Mouse (Mus musculus) liver, postnatal 0 days (tissue): ENCODE measurements around the gene Ifrd1. TPM values are rescaled to one million over a fixed set of nuclear protein-coding genes. Genes with fewer than 3 reads are reported as not detected.

Experiments
- ATAC-seq: fragments of 200-750 bp; cut with Nextera tagmentation; 2 replicates; pipeline ENCODE4 v1.8.0; 2017; ENCODE audit warnings: mild to moderate bottlenecking, moderate library complexity
- DNase-seq: peaks from one replicate; pipeline ENCODE4 v3.0.0-alpha.2; 2016
- H3K27ac ChIP-seq: fragments of 300-500 bp; sonication (generic); 2 replicates; pipeline ENCODE4 v1.5.1; 2014; ENCODE audit warnings: antibody characterized with exemption, moderate library complexity, mild to moderate bottlenecking, low read depth
- H3K27me3 ChIP-seq: fragments of 300-500 bp; sonication (generic); 2 replicates; pipeline ENCODE4 v1.6.1; 2014; ENCODE audit warnings: low read length, control low read depth, mixed read lengths; ENCODE audit not compliant: insufficient read depth
- H3K36me3 ChIP-seq: fragments of 300-500 bp; sonication (generic); replicated peaks from 2 replicates; pipeline ENCODE4 v1.6.1; 2014; ENCODE audit warnings: mild to moderate bottlenecking, control low read depth, low read length, moderate library complexity, mixed read lengths; ENCODE audit not compliant: insufficient read depth
- H3K4me1 ChIP-seq: fragments of 300-500 bp; sonication (generic); 2 replicates; pipeline ENCODE4 v1.6.1; 2014; ENCODE audit warnings: antibody characterized with exemption, mild to moderate bottlenecking, control low read depth; ENCODE audit not compliant: insufficient read depth
- H3K4me2 ChIP-seq: fragments of 300-500 bp; sonication (generic); 2 replicates; pipeline ENCODE4 v1.6.1; 2014; ENCODE audit warnings: low read depth, mild to moderate bottlenecking, low read length, moderate library complexity, mixed read lengths
- H3K4me3 ChIP-seq: fragments of 300-500 bp; sonication (generic); 2 replicates; pipeline ENCODE4 v1.5.1; 2014; ENCODE audit warnings: low read depth, low read length
- H3K9ac ChIP-seq: fragments of 300-500 bp; sonication (generic); replicated peaks from 2 replicates; pipeline ENCODE4 v1.6.1; 2014; ENCODE audit warnings: mild to moderate bottlenecking, moderate library complexity
- H3K9me3 ChIP-seq: fragments of 300-500 bp; sonication (generic); 2 replicates; pipeline ENCODE4 v1.6.1; 2016; ENCODE audit warnings: mild to moderate bottlenecking, control low read depth, low read length, mixed read lengths
- CTCF ChIP-seq: sonication (generic); IDR thresholded peaks from 2 replicates; pipeline ENCODE4 v1.5.1; 2016; ENCODE audit warnings: antibody characterized with exemption, low read depth
- EP300 ChIP-seq: IDR thresholded peaks from 2 replicates; pipeline ENCODE4 v1.6.1; 2016; ENCODE audit warnings: antibody characterized with exemption, low read depth, mild to moderate bottlenecking
- WGBS: fragments of 180-500 bp; shearing (Covaris S2); extraction: QIAGEN DNeasy Blood & Tissue Kit; methylation state at CpG from one replicate; pipeline ENCODE4 v1.1.7; 2014; ENCODE audit not compliant: insufficient replicate concordance; 5-methylcytosine and 5-hydroxymethylcytosine counted together
- microRNA counts: library from miRNA; unstranded; fragments of <30 nt; microRNA quantifications from one replicate; lab custom pipeline; 2015
- microRNA-seq: library from miRNA; unstranded; fragments of <30 nt; microRNA quantifications from one replicate; pipeline ENCODE4, GENCODE M21; 2016
- polyA plus RNA-seq: library from polyadenylated mRNA; unstranded; fragments of >200 nt; fragmentation: Nextera tagmentation; extraction: Ambion mirVana; gene quantifications from 2 replicates; pipeline ENCODE4 v1.2.1, GENCODE M21; 2015

The Ifrd1 gene
- polyA plus RNA-seq, 1 experiment from 2014 or later, result 47.1 TPM

DNA sequence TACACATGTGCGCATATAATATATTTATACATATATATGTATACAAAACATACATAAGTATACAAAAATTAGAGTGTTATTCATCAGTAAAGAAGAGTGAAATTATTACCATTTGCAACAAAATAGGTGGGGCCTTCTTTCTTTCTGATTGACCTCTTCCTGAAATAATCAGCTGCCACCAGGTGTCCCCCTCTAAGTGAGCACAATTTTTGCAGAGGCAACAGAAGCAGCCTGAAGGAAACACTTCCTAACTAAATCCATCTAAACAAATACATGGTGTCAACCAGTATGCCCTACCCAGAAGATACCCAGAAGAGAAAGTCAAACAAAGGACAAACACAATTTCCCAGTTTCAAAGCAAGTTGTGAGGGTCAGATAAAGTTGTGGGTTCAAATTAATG is 78.6 kb downstream of the Ifrd1 start:
- H3K27ac ChIP-seq, result no peak overlapping the region
- no peaks in the 10 kb centered on the region for H3K4me1 ChIP-seq
- H3K9ac ChIP-seq, result no peak overlapping the region
- H3K27me3 ChIP-seq, result no peaks in the 10 kb centered on the region
- H3K4me2 ChIP-seq, result no peak overlapping the region
- no peak overlapping the region for H3K4me3 ChIP-seq
- no peaks in the 10 kb centered on the region for H3K36me3 ChIP-seq
- no peaks in the 10 kb centered on the region for H3K9me3 ChIP-seq
- DNase-seq (no peak), ATAC-seq (no peak)
- 92% methylated on average over 1 of the region's 1 CpGs for WGBS
- TF ChIP-seq CTCF (no peak), EP300 (no peak)

DNA sequence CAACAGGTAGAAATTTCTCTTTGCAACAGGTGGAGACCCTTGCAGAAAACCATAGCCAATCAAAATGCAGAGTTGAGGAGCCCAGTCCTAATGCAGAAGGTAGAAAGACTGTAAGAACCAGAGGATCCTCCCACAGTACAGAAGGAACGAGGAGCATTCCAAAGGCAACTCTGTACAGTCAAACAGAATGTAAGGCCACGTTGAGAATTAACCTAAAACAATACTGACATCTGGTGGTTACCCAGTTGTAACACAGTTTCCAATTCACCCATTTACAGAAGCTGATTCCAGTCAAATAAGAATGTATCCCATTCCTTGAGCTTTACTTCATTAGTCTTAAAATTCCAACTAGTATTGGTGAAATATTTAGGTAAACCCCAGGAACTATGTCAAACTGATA is 83.7 kb downstream of the Ifrd1 start:
- TF ChIP-seq CTCF (peak; percentile 75), EP300 (no peak)

GRCm38 (mm10) chr12:40160777-40161176 is 87.5 kb downstream of the Ifrd1 start:
- H3K36me3 ChIP-seq, result no peaks in the 10 kb centered on the region
- H3K9ac ChIP-seq, result no peak overlapping the region
- DNase-seq (no peak), ATAC-seq (no peak)
- no peak overlapping the region for H3K4me3 ChIP-seq
- no peak for TF ChIP-seq CTCF
- no peak for TF ChIP-seq EP300
- H3K4me2 ChIP-seq, result no peak overlapping the region
- H3K4me1 ChIP-seq, result no peaks in the 10 kb centered on the region
- H3K9me3 ChIP-seq, result no peaks in the 10 kb centered on the region
- WGBS, result 56% methylated on average over 2 of the region's 2 CpGs
- no peaks in the 10 kb centered on the region for H3K27me3 ChIP-seq
- no peak overlapping the region for H3K27ac ChIP-seq

More for the DNA sequence above, 83.7 kb downstream of the Ifrd1 start:
- Histone ChIP-seq H3K4me2 (no peak overlapping the region), H3K27me3 (no peaks in the 10 kb centered on the region), H3K36me3 (no peaks in the 10 kb centered on the region), H3K9me3 (no peaks in the 10 kb centered on the region), H3K4me3 (no peak overlapping the region), H3K27ac (no peak overlapping the region), H3K4me1 (no peaks in the 10 kb centered on the region), H3K9ac (no peak overlapping the region)
- DNase-seq, result no peak
- no peak for ATAC-seq
- WGBS, result 7% methylated on average over 2 of the region's 2 CpGs

GRCm38 (mm10) chr12:40154188-40154587 is 94.1 kb downstream of the Ifrd1 start:
- no peak for DNase-seq
- 68% methylated on average over 6 of the region's 6 CpGs for WGBS
- Histone ChIP-seq H3K27ac (no peak overlapping the region), H3K9ac (no peak overlapping the region), H3K4me3 (no peak overlapping the region), H3K4me1 (no peaks in the 10 kb centered on the region), H3K9me3 (no peaks in the 10 kb centered on the region), H3K4me2 (no peak overlapping the region), H3K27me3 (no peaks in the 10 kb centered on the region), H3K36me3 (no peaks in the 10 kb centered on the region)
- ATAC-seq, result no peak
- no peak for TF ChIP-seq EP300
- no peak for TF ChIP-seq CTCF

DNA sequence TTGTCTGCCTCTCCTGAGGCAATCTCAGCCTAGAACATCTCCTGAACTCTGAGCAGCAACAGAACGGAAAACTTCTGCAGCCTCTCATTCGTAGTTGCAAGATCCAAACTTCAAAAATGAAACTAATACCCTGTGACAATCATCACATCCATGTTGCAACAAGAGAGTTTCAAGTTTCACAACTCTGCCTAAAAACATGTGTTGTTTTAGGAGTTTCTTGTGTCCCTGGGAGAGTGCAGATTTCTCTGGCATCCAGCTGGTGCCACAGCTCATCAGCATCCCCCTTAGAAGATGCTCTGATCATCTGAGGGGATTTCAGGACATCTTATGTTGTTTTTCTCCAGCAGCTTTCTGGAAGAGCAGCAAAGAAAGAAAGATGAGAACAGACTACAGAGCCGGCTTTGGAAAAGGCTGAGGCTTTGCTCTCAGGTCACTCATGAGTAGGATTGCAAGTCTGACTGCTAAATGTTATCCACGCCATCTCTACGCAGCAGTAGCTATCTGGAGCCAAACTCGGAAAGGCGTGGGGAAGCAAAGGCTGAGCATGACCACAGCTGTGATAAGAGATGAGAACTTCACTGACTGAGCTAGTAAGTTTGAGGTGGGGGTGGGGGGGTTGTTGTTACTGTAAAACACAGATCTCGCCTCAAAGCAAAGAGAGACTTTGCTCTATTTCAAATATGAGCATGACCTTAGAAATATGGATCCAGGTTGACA is 95.8 kb downstream of the Ifrd1 start:
- TF ChIP-seq CTCF (no peak), EP300 (no peak)
- H3K4me1 ChIP-seq, result no peaks in the 10 kb centered on the region
- no peak overlapping the region for H3K4me2 ChIP-seq
- ATAC-seq (no peak), DNase-seq (no peak)
- 50% methylated on average over 8 of the region's 8 CpGs for WGBS
- H3K27ac ChIP-seq, result no peak overlapping the region
- H3K4me3 ChIP-seq, result no peak overlapping the region
- H3K27me3 ChIP-seq, result no peaks in the 10 kb centered on the region
- no peaks in the 10 kb centered on the region for H3K36me3 ChIP-seq
- no peak overlapping the region for H3K9ac ChIP-seq
- H3K9me3 ChIP-seq, result no peaks in the 10 kb centered on the region

MicroRNA genes within 50 kb of the gene (microRNA counts, 519-probe panel; counts per million panel counts)
- not detected for microRNA mmu-miR-1938 (lab: Ali Mortazavi, UCI)

Small RNAs within 50 kb of the gene (microRNA-seq; reads per million reads assigned to microRNA genes)
- not detected for gene Mir1938

Other genes with a start within 250 kb of the Ifrd1 start
- gene Arl4a, start 210.5 kb downstream of the Ifrd1 start, polyA plus RNA-seq, result 59.9 and 64.7 TPM in 2 replicates
- gene Scin, start 114.3 kb downstream of the Ifrd1 start, polyA plus RNA-seq, result 0.07 TPM in 1 of 2 replicates, not detected in the other
- gene Lsmem1, start 49.0 kb downstream of the Ifrd1 start, polyA plus RNA-seq, result 0.24 TPM in 1 of 2 replicates, not detected in the other
- gene Zfp277, start 197.4 kb upstream of the Ifrd1 start, polyA plus RNA-seq, result 7.9 and 8.3 TPM in 2 replicates
- gene Dock4, start 197.4 kb upstream of the Ifrd1 start, polyA plus RNA-seq, result 1.3 and 1.4 TPM in 2 replicates